Mouse (Mus musculus) liver, postnatal 0 days (tissue): ENCODE results near the gene Wdr34.

Source experiments
- CTCF ChIP-seq: sonication (generic); IDR thresholded peaks from 2 replicates; pipeline ENCODE4 v1.5.1; 2016; ENCODE audit warnings: antibody characterized with exemption, low read depth
- EP300 ChIP-seq: IDR thresholded peaks from 2 replicates; pipeline ENCODE4 v1.6.1; 2016; ENCODE audit warnings: antibody characterized with exemption, low read depth, mild to moderate bottlenecking

DNA sequence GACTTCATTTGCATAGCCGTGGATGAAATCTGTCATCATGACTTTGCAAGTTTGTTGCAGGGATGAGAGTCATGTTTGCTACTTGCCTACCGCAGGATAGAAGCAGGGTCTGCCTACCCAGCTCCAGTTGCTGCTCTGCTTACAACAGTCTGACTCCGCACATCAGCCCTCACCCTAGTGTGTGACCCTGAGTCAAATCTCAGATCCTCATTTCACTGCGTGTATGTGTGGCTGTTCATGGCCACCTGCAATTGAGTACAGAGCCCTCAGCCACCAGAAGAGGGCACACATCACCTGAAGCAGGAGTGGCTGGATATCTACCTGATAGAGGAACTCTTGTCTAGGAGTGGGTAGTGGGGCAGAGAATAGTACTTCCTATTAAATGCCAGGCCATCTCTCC is 38.6 kb upstream of the Wdr34 start:
- TF ChIP-seq CTCF (peak; percentile 38), EP300 (no peak)
